Mouse (Mus musculus) neural tube, embryonic 11.5 days (tissue): Measurements from ENCODE around the gene Cdkn1c. TPM values are rescaled to one million over a fixed set of nuclear protein-coding genes. Genes with fewer than 3 reads are reported as not detected.

Experiments
- ATAC-seq: fragments of 200-750 bp; cut with Nextera tagmentation; 2 replicates; pipeline ENCODE4 v1.8.0; 2017; ENCODE audit warnings: moderate number of reproducible peaks, mild to moderate bottlenecking, moderate TSS enrichment, moderate library complexity; ENCODE audit not compliant: insufficient read depth, low FRiP score, low TSS enrichment
- DNase-seq: peaks from one replicate; pipeline ENCODE4 v3.0.0-alpha.2; 2015; ENCODE audit warnings: low spot score
- H3K27ac ChIP-seq: fragments of 300-500 bp; sonication (generic); 2 replicates; pipeline ENCODE4 v1.5.1; 2014; ENCODE audit warnings: low read depth, mild to moderate bottlenecking, low read length
- H3K27me3 ChIP-seq: fragments of 300-500 bp; sonication (generic); 2 replicates; pipeline ENCODE4 v1.6.1; 2014; ENCODE audit warnings: mild to moderate bottlenecking, low read length, mixed read lengths; ENCODE audit not compliant: control insufficient read depth, insufficient read depth
- H3K36me3 ChIP-seq: fragments of 300-500 bp; sonication (generic); 2 replicates; pipeline ENCODE4 v1.6.1; 2014; ENCODE audit warnings: mild to moderate bottlenecking, low read length, moderate library complexity, mixed read lengths; ENCODE audit not compliant: control insufficient read depth, insufficient read depth
- H3K4me1 ChIP-seq: fragments of 300-500 bp; sonication (generic); 2 replicates; pipeline ENCODE4 v1.6.1; 2014; ENCODE audit warnings: low read length, mixed read lengths; ENCODE audit not compliant: control insufficient read depth, insufficient read depth
- H3K4me2 ChIP-seq: fragments of 300-500 bp; sonication (generic); 2 replicates; pipeline ENCODE4 v1.6.1; 2014; ENCODE audit warnings: low read depth, mild to moderate bottlenecking, moderate library complexity
- H3K4me3 ChIP-seq: fragments of 300-500 bp; sonication (generic); 2 replicates; pipeline ENCODE4 v1.5.1; 2014; ENCODE audit warnings: low read depth, low read length
- H3K9ac ChIP-seq: fragments of 300-500 bp; sonication (generic); 2 replicates; pipeline ENCODE4 v1.6.1; 2014; ENCODE audit warnings: mild to moderate bottlenecking, low read length
- H3K9me3 ChIP-seq: fragments of 300-500 bp; sonication (generic); 2 replicates; pipeline ENCODE4 v1.6.1; 2016; ENCODE audit warnings: low read length; ENCODE audit not compliant: control insufficient read depth
- WGBS: fragments of 180-500 bp; shearing (Covaris S2); extraction: QIAGEN DNeasy Blood & Tissue Kit; methylation state at CpG from one replicate; pipeline ENCODE4 v1.1.7; 2014; 5-methylcytosine and 5-hydroxymethylcytosine counted together
- polyA plus RNA-seq: library from polyadenylated mRNA; unstranded; fragments of >200 nt; fragmentation: Nextera tagmentation; extraction: Ambion mirVana; gene quantifications from 2 replicates; pipeline ENCODE4 v1.2.1, GENCODE M21; 2014

The Cdkn1c gene
- polyA plus RNA-seq, 1 experiment from 2014 or later, result 1,204 TPM

DNA sequence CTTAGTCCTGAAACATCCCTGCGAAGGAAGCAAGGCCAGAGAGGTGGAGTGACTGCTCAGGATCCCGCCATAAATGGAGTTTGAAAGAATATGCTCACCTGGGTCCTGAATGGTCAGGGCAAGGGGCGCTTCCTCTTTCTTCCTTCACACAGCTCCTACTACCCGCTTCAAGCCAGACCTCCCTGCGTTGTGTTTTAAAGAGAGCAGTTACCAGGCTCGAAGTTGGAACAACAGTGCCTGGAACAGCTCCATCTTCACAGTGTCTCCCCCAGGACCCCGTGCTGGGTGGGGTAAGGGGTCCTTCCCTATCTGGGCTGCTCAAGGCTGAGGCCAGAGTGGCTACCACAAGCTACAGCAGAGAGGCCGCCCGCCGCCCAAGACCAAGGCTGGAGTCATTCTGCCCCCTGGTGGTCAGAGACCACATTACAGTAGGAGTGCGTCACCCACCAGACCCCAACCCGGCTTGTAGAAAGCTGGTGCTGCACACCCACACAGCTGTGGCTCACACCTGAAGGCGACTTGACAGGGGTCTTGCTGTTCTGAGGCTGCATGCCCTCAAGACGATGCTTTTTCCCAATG lies 5.3 kb upstream of the Cdkn1c start:
- H3K4me1 ChIP-seq, result peaks cover 7% of the 10 kb centered on the region
- H3K4me3 ChIP-seq, result no peak overlapping the region
- DNase-seq (peak; percentile 86), ATAC-seq (0 out of 2 replicates have a peak, but pooled peaks have one; percentile 26)
- H3K36me3 ChIP-seq, result no peaks in the 10 kb centered on the region
- H3K9ac ChIP-seq, result no peak overlapping the region
- H3K9me3 ChIP-seq, result no peaks in the 10 kb centered on the region
- no peak overlapping the region for H3K27ac ChIP-seq
- H3K4me2 ChIP-seq, result no peak overlapping the region
- 40% methylated on average over 14 of the region's 14 CpGs for WGBS
- H3K27me3 ChIP-seq, result 0 out of 2 replicates have a peak, but pooled peaks cover 4% of the 10 kb centered on the region

DNA sequence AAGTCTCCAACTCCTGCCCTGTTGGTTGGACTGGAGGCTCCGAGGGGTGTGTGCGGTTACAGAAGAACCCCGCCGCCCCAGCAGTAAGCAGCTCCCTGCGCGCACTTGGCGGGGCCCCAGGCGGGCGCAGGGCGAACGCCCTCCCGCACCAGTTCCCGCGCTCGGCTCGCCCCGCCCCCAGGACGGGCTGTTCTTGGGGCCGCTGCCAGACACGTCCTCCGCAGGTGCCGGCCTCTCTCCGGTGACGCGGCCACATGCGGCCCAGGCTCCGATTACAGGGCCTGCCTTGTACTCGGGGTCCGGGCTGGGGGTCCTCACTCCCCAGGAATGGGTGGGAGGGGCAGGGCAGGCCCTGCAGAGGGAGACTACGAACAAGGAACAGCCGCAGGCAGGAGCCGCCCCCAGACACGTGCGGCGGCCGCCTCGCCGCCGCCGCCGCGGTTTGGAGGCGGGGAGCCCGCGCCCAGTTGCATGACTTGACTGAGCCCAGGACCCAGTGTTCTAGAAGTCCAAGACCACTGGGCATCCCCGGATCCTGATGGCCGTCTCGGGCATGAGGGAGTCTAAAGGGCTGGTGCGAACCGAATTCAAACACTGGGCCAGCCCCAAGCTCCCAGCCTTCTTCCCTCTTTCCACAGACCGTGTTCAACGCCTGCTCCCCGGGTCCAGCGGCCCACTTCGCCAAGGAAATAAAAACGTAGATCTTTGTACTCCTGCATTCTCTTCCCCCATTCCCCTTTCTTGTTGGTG lies 4.1 kb upstream of the Cdkn1c start:
- peaks cover 7% of the 10 kb centered on the region for H3K4me1 ChIP-seq
- no peak for ATAC-seq

DNA sequence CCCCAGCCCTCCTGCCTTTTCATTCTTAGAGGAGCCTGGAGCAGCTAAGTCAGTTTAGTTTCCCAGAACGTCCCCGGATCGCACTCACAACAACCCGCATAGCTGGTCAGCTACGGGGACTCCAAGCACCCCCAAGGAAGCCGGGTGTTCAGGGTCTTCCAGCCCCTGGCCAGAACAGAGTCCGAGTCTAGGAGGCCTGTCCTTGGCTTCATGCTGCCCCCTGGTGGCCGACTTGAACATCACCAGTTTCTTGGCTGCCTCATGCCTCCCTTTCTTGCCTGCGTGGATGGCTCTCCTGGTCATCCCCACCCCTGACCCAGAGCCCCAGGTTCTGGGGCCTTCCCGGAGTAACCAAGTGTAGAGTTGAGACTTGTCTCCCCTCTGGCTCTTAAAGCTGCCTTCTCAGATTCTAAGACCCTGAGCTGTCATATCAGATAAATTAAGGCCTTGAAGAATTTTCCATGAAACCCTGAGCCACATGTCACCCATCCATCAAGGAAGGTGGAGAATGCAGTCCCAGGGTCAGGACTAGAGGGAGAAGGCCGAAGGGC lies 3.1 kb upstream of the Cdkn1c start:
- 37% methylated on average over 11 of the region's 11 CpGs for WGBS
- Histone ChIP-seq H3K4me1 (peaks cover 7% of the 10 kb centered on the region), H3K9ac (no peak overlapping the region), H3K4me3 (no peak overlapping the region), H3K36me3 (no peaks in the 10 kb centered on the region), H3K4me2 (no peak overlapping the region), H3K27ac (no peak overlapping the region), H3K27me3 (0 out of 2 replicates have a peak, but pooled peaks cover 4% of the 10 kb centered on the region), H3K9me3 (peaks cover 11% of the 10 kb centered on the region)
- ATAC-seq (no peak), DNase-seq (peak; percentile 83)

More for the DNA sequence above, 4.1 kb upstream of the Cdkn1c start:
- Histone ChIP-seq H3K27me3 (0 out of 2 replicates have a peak, but pooled peaks cover 4% of the 10 kb centered on the region), H3K9ac (peak overlapping the region; percentile 42), H3K4me3 (peak overlapping the region; percentile 11), H3K36me3 (no peaks in the 10 kb centered on the region), H3K9me3 (peaks cover 6% of the 10 kb centered on the region), H3K27ac (no peak overlapping the region), H3K4me2 (peak overlapping the region; percentile 36)
- WGBS, result 22% methylated on average over 54 of the region's 56 CpGs
- DNase-seq, result peak; percentile 67

DNA sequence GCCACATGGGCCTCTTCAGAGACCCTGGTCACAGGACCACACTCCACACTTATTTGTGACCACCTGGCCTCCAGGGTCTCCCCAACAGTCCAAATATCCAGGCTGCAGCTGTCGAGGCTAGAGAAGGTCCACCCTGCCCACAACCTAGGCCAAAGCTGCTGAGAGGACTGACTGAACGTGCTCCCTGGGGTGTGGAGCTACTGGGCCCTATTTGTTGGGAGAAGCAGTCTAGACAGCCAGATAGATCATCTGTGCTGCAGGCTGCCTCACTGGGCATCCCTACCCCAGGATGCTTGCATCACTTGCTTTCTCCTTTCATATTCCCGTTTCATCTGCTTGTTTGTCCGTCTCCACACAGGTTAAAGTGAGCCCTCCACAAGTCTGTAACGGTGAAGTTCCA lies 1.7 kb upstream of the Cdkn1c start:
- H3K27me3 ChIP-seq, result 0 out of 2 replicates have a peak, but pooled peaks cover 4% of the 10 kb centered on the region
- no peak overlapping the region for H3K4me2 ChIP-seq
- peaks cover 11% of the 10 kb centered on the region for H3K9me3 ChIP-seq
- 80% methylated on average over 5 of the region's 5 CpGs for WGBS
- H3K9ac ChIP-seq, result no peak overlapping the region
- H3K4me3 ChIP-seq, result no peak overlapping the region
- peaks cover 3% of the 10 kb centered on the region; the same call in 1 of the 2 replicates for H3K4me1 ChIP-seq
- DNase-seq (no peak), ATAC-seq (no peak)
- H3K27ac ChIP-seq, result no peak overlapping the region
- H3K36me3 ChIP-seq, result no peaks in the 10 kb centered on the region

DNA sequence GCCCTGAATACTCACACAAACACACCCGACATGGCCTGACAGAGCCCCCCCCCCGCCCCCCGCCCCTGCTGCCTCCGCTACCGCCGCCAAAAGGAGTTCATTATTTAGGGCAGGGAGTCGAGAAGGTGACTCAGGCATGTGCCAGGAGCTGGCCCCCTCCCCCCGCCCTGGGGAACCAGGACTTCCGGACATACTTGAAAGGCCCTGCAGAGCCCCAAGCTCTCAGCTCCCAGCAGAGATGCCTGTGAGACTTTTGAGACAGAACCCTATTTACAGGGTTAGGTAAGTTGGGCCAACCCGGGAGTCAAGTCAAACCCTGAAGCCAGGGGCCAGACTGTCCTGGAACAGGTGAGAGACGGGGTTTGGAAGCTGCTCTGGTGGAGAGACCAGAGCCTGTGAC lies 1.1 kb upstream of the Cdkn1c start:
- 37% methylated on average over 11 of the region's 11 CpGs for WGBS
- Histone ChIP-seq H3K36me3 (no peaks in the 10 kb centered on the region), H3K9ac (no peak overlapping the region; the same call in 1 of the 2 replicates), H3K4me2 (no peak overlapping the region; the same call in 1 of the 2 replicates), H3K27me3 (0 out of 2 replicates have a peak, but pooled peaks cover 4% of the 10 kb centered on the region), H3K27ac (no peak overlapping the region), H3K9me3 (peaks cover 11% of the 10 kb centered on the region), H3K4me3 (no peak overlapping the region), H3K4me1 (peaks cover 3% of the 10 kb centered on the region; the same call in 1 of the 2 replicates)
- DNase-seq (no peak), ATAC-seq (no peak)

- H3K4me2 ChIP-seq, result peak overlapping the region; percentile 30
- H3K27me3 ChIP-seq, result 0 out of 2 replicates have a peak, but pooled peaks cover 4% of the 10 kb centered on the region
- no peak overlapping the region; the same call in 1 of the 2 replicates for H3K27ac ChIP-seq
- H3K9ac ChIP-seq, result peak overlapping the region; percentile 23; the same call in 1 of the 2 replicates
- peak; percentile 54 for ATAC-seq
- no peak overlapping the region; the same call in 1 of the 2 replicates for H3K4me3 ChIP-seq
- 32% methylated on average over 18 of the region's 32 CpGs for WGBS
- H3K4me1 ChIP-seq, result peaks cover 3% of the 10 kb centered on the region; the same call in 1 of the 2 replicates
- no peak for DNase-seq
- H3K9me3 ChIP-seq, result peaks cover 11% of the 10 kb centered on the region
- H3K36me3 ChIP-seq, result no peaks in the 10 kb centered on the region
Measured at GRCm38 (mm10) chr7:143461294-143461870, 532 bp upstream of the Cdkn1c start.

DNA sequence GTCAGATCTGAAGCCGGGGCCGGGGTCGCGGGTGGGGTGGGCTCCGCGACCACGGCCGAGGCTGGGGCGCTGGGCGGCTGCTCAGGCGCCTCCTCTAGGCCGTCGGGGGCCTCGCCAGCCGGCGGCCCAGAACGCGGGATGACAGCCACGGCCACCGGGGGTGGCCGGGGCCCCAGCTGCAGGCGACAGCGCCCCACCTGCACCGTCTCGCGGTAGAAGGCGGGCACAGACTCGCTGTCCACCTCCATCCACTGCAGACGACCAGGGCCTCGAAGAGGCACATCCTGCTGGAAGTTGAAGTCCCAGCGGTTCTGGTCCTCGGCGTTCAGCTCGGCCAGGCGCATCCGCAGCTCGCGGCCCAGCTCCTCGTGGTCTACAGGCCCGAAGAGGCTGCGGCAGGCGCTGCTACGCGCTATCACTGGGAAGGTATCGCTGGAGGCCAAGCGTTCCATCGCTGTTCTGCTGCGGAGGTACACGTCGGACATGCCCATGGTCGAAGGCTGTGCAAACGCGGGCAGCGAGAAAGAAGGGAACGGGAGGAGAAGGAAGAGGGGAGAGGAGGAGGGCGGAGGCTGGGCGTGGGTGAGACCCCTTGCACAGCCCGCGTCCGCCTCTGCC lies 524 bp downstream of the Cdkn1c start:
- peaks cover 11% of the 10 kb centered on the region for H3K9me3 ChIP-seq
- H3K4me1 ChIP-seq, result peaks cover 3% of the 10 kb centered on the region; the same call in 1 of the 2 replicates
- H3K9ac ChIP-seq, result peak overlapping the region; percentile 88
- DNase-seq (no peak), ATAC-seq (0 out of 2 replicates have a peak, but pooled peaks have one; percentile 10)
- H3K27ac ChIP-seq, result peak overlapping the region; percentile 82
- 30% methylated on average over 57 of the region's 60 CpGs for WGBS
- H3K27me3 ChIP-seq, result 0 out of 2 replicates have a peak, but pooled peaks cover 4% of the 10 kb centered on the region
- peak overlapping the region; percentile 68 for H3K4me3 ChIP-seq
- peak overlapping the region; percentile 57 for H3K4me2 ChIP-seq
- H3K36me3 ChIP-seq, result no peaks in the 10 kb centered on the region
